Mouse (Mus musculus) kidney, embryonic 16.5 days (tissue): ENCODE data around the gene Kng1. TPM values are rescaled to one million over a fixed set of nuclear protein-coding genes. Genes with fewer than 3 reads are reported as not detected.

Source experiments
- ATAC-seq: fragments of 200-750 bp; cut with Nextera tagmentation; 2 replicates; pipeline ENCODE4 v1.8.0; 2017; ENCODE audit warnings: moderate TSS enrichment; ENCODE audit not compliant: low FRiP score, low TSS enrichment
- H3K27ac ChIP-seq: fragments of 300-500 bp; sonication (generic); 2 replicates; pipeline ENCODE4 v1.5.1; 2014; ENCODE audit warnings: low read length
- H3K27me3 ChIP-seq: fragments of 300-500 bp; sonication (generic); 2 replicates; pipeline ENCODE4 v1.6.1; 2014; ENCODE audit warnings: low read length, control low read depth, mixed read lengths; ENCODE audit not compliant: insufficient read depth
- H3K36me3 ChIP-seq: fragments of 300-500 bp; sonication (generic); 2 replicates; pipeline ENCODE4 v1.6.1; 2014; ENCODE audit warnings: low read length, control low read depth, mixed read lengths; ENCODE audit not compliant: insufficient read depth
- H3K4me1 ChIP-seq: fragments of 300-500 bp; sonication (generic); 2 replicates; pipeline ENCODE4 v1.6.1; 2014; ENCODE audit warnings: low read length, control low read depth, mixed read lengths; ENCODE audit not compliant: insufficient read depth
- H3K4me2 ChIP-seq: fragments of 300-500 bp; sonication (generic); replicated peaks from 2 replicates; pipeline ENCODE4 v1.6.1; 2014; ENCODE audit warnings: low read depth, low read length
- H3K4me3 ChIP-seq: fragments of 300-500 bp; sonication (generic); 2 replicates; pipeline ENCODE4 v1.5.1; 2014; ENCODE audit warnings: mild to moderate bottlenecking, low read length
- H3K9ac ChIP-seq: fragments of 300-500 bp; sonication (generic); replicated peaks from 2 replicates; pipeline ENCODE4 v1.6.1; 2014; ENCODE audit warnings: low read length
- H3K9me3 ChIP-seq: fragments of 300-500 bp; sonication (generic); 2 replicates; pipeline ENCODE4 v1.6.1; 2016; ENCODE audit warnings: low read length, control low read depth
- WGBS: fragments of 180-500 bp; shearing (Covaris S2); extraction: QIAGEN DNeasy Blood & Tissue Kit; methylation state at CpG from one replicate; pipeline ENCODE4 v1.1.7; 2014; 5-methylcytosine and 5-hydroxymethylcytosine counted together
- microRNA-seq: library from miRNA; unstranded; fragments of <30 nt; microRNA quantifications from one replicate; pipeline ENCODE4, GENCODE M21; 2016
- polyA plus RNA-seq: library from polyadenylated mRNA; unstranded; fragments of >200 nt; fragmentation: Nextera tagmentation; extraction: Ambion mirVana; gene quantifications from 2 replicates; pipeline ENCODE4 v1.2.1, GENCODE M21; 2015

Kng1 gene
- polyA plus RNA-seq, 1 experiment from 2014 or later = 3.6 TPM

DNA sequence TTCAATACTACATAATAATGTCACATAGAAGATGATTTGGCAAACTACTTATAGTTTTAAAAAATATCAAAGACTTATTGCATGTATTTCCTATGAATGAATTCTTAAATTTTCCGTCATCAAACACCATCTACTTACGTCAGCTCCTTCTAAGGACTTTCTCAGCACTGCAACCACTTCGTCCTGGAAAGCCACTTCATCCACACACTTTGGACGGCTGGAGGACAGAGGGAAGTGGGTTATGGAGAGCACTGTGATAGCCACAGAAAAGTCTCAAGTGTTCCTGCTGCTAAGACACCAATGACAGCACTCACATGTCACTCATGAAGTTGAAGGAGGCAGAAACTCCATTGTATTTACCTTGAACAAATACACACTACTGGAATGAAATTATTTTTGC, 66.7 kb downstream of the Kng1 start:
- Histone ChIP-seq H3K9ac (no peak overlapping the region), H3K4me1 (peaks cover 15% of the 10 kb centered on the region), H3K36me3 (peaks cover 32% of the 10 kb centered on the region), H3K27ac (no peak overlapping the region), H3K27me3 (no peaks in the 10 kb centered on the region), H3K9me3 (no peaks in the 10 kb centered on the region), H3K4me2 (no peak overlapping the region), H3K4me3 (no peak overlapping the region)
- WGBS = 94% methylated on average over 4 of the region's 4 CpGs
- ATAC-seq = no peak

DNA sequence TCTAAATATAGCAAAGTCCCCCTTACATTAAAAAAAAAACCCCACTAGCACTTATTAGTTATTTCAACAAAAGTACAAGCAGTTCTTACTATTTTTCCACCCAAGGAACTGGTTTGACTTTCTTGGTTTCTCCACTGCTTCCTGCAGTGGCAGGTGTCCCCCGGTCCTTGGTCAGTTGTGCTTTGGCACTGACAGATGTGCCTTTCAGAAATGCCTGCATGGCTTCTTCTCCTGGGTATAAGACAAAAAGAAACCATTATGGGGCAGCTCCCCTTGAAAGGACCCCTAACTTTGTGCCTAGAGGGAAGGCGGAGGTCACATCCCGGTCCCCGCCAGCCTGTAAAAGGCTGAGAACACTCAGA, 69.6 kb downstream of the Kng1 start:
- peaks cover 15% of the 10 kb centered on the region for H3K4me1 ChIP-seq
- peak overlapping the region; percentile 77 for H3K4me2 ChIP-seq
- ATAC-seq = no peak
- H3K36me3 ChIP-seq = peaks cover 14% of the 10 kb centered on the region; the same call in 1 of the 2 replicates
- H3K9ac ChIP-seq = peak overlapping the region; percentile 89
- 0% methylated on average over 4 of the region's 4 CpGs for WGBS
- peak overlapping the region; percentile 73 for H3K4me3 ChIP-seq
- no peaks in the 10 kb centered on the region for H3K27me3 ChIP-seq
- H3K27ac ChIP-seq = peak overlapping the region; percentile 99; the same call in 1 of the 2 replicates
- H3K9me3 ChIP-seq = no peaks in the 10 kb centered on the region

DNA sequence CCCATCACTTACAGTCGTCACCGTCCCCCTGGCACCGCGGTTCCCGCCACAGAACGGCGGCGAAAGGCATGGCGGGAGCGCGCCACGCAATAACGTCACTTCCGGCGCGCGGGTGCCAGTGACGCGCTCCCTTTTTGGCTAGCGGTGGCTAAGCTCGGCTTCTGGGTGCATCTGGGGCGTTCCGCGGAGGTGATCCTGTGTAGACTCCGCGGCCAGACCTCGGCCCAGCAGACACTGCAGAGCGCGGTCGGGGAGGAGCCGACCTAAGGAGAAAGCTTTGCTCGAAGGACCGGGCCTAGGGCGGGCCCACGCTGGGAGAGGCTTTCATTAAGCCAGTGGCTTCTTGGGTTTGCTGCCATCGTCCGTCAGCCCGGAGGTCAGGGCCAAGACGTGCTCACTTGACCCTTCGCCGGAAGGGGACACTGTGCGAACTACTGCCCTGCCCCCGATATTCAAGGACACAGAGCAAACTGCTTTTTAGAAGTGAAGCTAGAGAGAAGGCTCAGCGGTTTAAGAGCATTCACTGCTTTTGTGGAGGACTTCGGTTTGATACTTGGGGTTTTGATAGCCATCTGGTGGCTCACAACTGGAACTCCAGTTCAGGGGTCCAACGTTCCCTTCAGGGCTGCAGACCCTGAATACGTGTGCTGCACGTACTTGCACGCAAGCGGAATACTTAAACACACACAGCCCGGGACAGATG, 70.2 kb downstream of the Kng1 start, which contains the start of gene Rfc4:
Gene Rfc4 (minus strand): TSS at position 65 of the 703 bp plus-strand sequence.
- Histone ChIP-seq H3K9me3 (no peaks in the 10 kb centered on the region), H3K4me2 (peak within 1 kb of the TSS; percentile 77), H3K4me3 (peak within 1 kb of the TSS; percentile 73), H3K4me1 (peaks cover 15% of the 10 kb centered on the region), H3K27me3 (no peaks in the 10 kb centered on the region), H3K36me3 (peaks cover 10% of the 10 kb centered on the region; the same call in 1 of the 2 replicates), H3K27ac (peak within 1 kb of the TSS; percentile 99), H3K9ac (peak within 1 kb of the TSS; percentile 89)
- WGBS = under 1% methylated on average over 51 of the region's 51 CpGs
- ATAC-seq = peak; percentile 95

- Histone ChIP-seq H3K4me3 (no peak overlapping the region), H3K9me3 (no peaks in the 10 kb centered on the region), H3K27ac (no peak overlapping the region), H3K9ac (no peak overlapping the region), H3K4me2 (no peak overlapping the region), H3K36me3 (no peaks in the 10 kb centered on the region), H3K27me3 (no peaks in the 10 kb centered on the region), H3K4me1 (peaks cover 15% of the 10 kb centered on the region)
- 88% methylated on average over 3 of the region's 3 CpGs for WGBS
- ATAC-seq = no peak
Observed at GRCm38 (mm10) chr16:23130303-23130702, 72.6 kb downstream of the Kng1 start.

Small RNA genes lying within 50 kb of the gene (microRNA-seq; reads per million reads assigned to microRNA genes)
- gene Gm49346 = not detected

Other genes starting within 250 kb of the Kng1 start
- 0.31 TPM in 1 of 2 replicates, not detected in the other for gene Crygs, start 246.3 kb upstream of the Kng1 start, polyA plus RNA-seq
- 34.6 and 35.8 TPM in 2 replicates for gene Tbccd1, start 200.2 kb upstream of the Kng1 start, polyA plus RNA-seq
- gene Dnajb11, start 200.0 kb upstream of the Kng1 start, polyA plus RNA-seq = 112 and 123 TPM in 2 replicates
- gene Ahsg, start 166.6 kb upstream of the Kng1 start, polyA plus RNA-seq = 9.5 and 12.6 TPM in 2 replicates
- 0.21 and 0.22 TPM in 2 replicates for gene Fetub, start 139.5 kb upstream of the Kng1 start, polyA plus RNA-seq
- gene Hrg, start 106.8 kb upstream of the Kng1 start, polyA plus RNA-seq = 0.09 TPM in 1 of 2 replicates, not detected in the other
- 23.5 and 29.9 TPM in 2 replicates for gene Kng2, start 28.4 kb upstream of the Kng1 start, polyA plus RNA-seq
- gene Eif4a2, start 49.6 kb downstream of the Kng1 start, polyA plus RNA-seq = 235 and 238 TPM in 2 replicates
- gene Rfc4, start 69.9 kb downstream of the Kng1 start, polyA plus RNA-seq = 117 and 120 TPM in 2 replicates
- 0.21 TPM in 1 of 2 replicates, not detected in the other for gene Adipoq, start 88.7 kb downstream of the Kng1 start, polyA plus RNA-seq
- 25.9 and 26.0 TPM in 2 replicates for gene St6gal1, start 166.9 kb downstream of the Kng1 start, polyA plus RNA-seq